Mouse (Mus musculus) monocyte, adult 5-6 weeks (primary cell): ENCODE measurements at regions not wholly inside any gene's neighbourhood (a gene's known extent, or its start where the extent isn't known, plus 50 kb on each side); places are given as distances from the start of the nearest gene placed in this dataset.

Experiments used
- ATAC-seq: fragments of 153-309, 156-312 bp; replicated peaks from 2 replicates; pipeline ENCODE4 v1.8.0; 2017; ENCODE audit warnings: mild to moderate bottlenecking; ENCODE audit not compliant: low TSS enrichment, insufficient number of reproducible peaks, severe bottlenecking, poor library complexity, low FRiP score

DNA sequence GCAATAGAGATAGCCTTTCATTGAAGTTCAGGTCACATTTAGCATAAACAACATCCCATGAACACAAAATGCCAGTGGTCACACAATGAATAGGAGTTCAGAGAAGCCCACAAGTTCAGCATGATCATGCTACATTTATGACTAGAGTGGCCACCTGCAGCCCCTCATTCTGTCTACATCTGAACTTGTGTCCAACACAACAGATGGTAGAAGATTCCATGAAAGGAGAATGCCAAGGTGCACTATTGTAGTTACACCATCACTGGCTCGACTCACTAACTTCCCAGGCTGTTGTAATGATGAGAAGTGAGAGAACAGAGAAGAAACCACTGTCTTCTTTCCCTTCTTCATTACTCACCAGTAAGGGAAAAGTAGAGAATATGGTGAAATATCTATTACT is 353.0 kb downstream of the Ets1 start:
- ATAC-seq = no peak

DNA sequence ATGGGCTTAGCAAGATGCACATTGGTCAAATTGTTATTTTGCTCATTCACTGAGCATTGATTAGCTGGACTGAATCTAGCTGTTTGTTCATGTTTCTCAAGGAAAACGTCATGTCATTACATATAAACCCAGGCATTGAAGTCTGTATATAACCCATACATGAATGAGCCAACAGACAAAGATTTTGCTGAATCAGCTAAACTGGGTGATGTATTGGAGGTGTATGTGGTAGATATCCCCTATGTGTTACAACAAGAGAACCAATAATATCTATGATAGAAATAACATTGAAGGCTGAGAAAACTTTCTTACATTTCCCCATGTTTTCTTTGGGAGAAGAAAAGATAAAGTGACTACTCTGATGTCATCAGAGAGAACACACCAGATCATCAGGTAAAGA is 362.3 kb downstream of the Ets1 start:
- no peak for ATAC-seq

DNA sequence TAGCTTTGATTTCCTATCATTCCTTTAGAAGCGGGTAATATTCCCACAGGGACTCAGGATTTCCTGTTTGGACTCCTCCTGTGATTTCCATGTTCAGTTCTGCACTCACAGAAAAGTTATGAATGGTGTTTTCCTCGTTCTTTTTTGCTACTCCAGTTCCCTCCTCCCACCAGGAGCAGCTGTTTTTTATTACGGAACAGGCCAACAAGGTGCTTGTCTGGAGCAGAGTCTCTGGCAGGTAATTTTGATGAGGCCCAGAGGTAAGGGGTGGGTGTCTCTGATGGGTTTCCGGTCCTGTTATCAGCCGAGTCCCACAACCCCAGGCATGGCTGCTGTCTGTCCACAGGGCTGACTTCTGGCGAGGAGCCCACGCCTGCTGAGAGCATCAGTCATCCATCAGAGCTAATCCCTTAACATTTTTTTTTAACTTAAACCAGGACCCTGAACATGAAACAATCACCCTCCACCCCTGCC is 364.7 kb downstream of the Ets1 start:
- no peak for ATAC-seq

DNA sequence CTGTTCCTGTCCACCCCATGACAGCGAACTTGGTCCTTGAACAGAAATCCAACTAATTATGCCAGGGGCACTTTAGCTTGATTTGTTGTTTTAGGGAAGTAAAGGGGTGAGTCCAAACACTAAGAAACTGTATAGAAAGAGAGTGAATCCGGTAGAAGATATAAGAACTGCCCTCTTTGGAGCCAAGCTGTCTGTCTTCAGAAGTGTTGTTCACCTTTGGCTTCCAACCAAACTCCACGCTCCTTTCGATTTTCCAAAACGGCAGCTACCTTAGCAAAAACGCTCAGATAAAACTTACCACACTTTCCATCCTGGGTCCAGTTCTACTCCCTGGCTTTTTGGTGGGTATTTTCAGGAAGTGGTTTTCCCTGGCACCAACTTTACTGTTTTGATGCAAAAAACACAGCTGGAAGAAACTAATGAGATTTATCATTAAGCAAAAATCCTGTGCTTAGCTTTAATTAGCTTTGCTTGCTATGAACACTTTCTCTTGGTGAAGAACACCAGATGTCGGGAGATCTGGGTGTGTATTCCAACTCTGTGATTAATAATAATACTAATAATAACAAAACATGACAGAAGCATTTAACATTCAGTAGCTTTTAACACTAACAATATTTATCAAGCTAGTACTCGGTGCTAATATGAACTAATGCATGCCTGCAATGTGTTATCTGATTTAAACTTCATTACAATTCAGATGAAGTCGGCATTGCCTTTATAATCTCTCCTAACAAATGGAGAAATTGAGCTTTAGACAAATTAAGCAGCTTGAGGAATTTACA is 365.3 kb downstream of the Ets1 start:
- no peak for ATAC-seq

DNA sequence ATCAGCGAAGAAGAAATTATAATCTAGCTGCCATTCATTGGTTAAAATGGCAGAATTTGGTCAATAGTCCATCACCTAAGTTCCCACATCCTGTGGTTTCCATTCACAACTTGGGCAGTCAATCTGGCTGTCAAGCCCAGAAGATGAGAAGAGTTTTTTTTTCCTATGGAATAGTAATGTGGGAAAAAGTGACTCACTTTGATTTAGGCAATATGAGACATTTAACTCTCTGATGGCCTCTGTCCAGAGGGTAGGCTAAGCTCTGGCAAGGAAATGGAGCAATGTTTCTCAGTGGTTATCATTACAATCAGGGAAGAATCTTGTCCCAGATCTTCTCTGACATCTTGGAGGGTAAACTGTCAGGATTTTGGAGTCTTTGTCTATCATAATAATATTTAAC is 367.9 kb downstream of the Ets1 start:
- no peak for ATAC-seq

DNA sequence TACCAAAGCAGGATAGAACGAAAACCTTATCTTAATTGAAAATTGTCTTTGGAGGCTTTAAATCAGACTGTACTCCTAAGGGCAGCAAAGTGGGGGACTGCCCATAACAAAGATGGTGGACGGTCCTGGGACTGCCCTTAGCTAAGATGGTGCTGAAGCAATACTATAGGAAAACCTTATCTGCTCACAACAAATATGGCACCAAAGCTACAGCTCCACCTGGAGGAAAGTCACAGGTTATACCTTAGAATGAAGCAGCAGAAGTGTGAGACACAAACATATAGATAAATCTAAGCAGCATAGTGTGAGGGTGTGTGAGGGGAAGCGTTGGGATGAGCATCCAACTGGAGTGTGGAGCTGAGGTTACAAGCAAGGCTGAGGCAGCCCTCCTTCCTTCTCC is 368.5 kb downstream of the Ets1 start:
- no peak for ATAC-seq

DNA sequence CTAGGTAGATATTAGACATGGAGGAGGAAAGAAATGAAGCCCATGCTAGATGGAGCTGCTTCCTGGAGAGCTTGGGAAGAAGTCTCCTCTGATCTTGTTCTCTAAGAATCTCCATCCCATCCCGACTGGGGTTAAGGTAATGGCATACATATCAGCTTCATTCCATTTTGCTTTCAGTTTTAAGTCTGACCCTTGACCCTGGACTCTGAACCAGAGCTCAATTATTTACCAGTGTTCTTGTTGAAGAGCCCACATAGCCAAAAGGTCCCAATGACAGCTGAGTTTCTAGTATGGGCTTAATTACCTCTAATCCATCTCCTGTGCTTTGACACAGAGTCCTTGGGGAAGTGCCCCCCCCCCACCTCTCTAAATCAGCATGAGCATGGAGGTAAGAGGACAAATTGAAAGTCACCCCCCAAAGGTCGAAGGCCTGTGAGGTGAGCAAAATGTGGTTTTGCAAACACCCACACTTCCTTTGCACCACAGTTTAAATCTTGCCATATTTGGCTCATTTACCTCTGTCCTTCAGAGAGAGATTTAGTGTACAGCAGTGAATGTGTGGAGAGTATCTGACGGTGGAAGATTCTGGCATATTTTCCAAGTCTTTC is 371.5 kb downstream of the Ets1 start:
- ATAC-seq = no peak

DNA sequence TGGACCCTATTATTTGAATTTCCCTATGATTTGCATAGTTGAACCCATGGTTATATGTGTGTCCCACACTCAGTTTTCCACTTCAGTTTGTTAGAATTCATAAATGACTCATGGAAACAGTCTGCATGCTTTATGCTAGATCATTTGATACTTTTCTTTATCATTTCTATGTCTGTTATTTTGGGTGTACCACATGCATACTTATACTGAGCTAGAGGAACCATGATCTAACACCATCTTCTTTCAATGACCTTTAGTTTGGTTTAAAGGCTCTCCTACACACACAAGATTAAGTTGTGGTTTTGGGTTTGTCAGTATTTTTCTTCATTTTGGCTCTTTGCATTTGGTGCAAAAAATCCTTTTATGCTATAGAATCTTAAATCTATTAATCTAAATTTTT is 375.2 kb downstream of the Ets1 start:
- ATAC-seq = no peak

DNA sequence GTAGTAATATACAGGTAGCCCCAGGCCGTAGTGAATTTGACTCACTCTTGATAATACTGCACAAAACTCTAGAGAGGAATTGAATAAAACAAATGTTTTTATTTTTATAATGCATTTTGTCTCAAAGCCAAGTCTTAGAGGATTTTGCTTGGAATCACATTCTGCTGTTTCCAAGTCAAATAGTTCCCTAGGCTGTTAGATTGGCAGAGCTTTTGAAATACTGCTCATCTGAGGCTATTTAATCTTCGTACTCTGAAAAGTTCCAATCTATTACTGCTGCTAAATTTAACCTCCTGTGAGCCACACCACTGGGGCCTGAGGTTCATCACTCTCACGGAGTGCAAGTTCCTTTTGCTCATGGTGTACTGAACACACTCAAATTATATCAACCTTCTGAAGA is 399.4 kb downstream of the Ets1 start:
- ATAC-seq = no peak

DNA sequence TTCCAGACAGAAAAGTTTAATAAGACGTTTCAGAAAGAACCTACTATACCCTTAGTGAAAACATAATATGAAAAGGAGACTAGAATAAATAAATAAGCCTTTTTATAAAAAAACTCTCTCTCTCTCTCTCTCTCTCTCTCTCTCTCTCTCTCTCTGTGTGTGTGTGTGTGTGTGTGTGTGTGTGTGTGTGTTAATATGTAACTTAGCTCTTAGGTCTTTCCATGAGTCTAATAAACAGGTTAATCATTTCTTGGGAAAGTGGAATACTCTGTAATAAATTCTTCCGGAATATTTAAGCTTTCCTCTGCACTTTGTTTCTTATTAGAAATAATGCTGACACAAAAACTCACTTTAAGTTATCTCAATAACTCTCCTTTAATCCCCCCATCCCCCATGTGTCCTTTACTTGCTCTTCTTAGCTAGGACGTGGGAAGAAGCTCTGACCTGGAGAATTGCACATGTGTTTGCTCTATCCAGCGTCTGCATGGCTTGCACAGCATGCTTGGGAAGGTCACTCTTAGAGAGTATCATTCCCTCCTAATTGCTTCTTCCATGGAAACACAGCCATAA is 403.3 kb downstream of the Ets1 start:
- ATAC-seq = no peak

DNA sequence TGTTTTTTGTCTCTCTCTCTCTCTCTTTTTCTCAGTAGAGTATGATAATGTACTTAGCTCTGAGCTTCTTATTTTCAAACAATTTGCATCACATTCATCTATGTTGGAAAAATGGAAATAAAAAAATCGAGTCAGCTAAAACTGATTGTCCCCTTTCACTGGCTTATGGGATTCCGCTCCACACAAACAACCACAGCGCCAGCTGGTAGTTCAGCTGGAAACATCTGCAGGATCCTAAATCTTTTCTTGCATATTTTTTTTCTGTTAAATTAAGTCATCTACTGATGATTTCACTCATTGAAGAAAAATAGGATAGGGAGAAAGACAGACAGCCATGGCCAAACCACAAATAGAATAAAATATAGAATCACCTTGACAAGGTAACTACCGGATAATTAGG is 414.8 kb downstream of the Ets1 start:
- no peak for ATAC-seq

DNA sequence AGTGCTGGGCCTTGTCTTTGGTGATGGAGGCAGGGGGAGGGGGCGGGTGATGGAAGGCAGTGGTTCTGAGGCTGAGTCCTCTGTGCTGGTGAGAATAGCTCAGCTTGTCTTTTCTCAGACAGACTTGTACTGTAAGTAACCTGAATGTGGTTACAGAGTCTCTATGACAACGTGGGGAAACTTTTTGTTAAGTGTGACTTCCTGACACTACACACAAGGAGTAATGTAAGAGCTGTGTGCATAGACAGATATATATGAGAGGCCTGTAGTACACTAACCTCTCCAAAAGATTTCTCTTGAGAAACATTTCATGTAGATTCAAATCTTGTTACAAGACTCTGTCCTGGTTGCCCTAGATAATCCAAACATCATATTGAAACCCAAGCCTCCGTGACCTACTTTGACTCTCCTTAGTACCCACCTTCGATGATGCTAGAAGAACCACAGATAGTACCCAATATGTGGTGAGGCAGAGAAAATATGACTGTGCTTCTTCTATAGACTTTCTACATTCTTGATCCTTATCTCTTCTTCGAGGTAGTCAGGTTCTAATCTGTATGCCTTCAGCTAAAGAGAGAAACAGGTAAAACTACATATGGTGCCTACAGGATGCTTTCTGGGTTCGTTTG is 424.7 kb downstream of the Ets1 start:
- ATAC-seq = no peak

DNA sequence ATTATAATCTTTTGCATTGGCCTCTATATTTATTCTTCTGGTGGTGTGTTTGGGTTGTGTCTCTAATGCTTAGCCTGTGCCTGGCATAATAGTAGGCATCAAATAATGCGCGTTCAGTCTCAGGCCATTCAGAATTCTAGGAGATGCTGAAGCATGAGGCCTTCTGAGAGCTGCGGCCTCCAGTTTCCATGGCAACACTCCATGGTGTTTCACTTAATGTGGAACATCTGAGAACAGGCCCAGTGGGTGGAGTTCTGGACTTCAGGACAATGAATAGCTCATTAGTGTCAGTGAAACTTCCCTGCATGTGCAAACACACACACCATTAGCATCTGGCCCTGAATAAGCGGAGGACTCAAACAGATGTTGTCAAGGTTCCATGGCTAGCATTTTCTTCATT is 426.5 kb downstream of the Ets1 start:
- ATAC-seq = no peak

DNA sequence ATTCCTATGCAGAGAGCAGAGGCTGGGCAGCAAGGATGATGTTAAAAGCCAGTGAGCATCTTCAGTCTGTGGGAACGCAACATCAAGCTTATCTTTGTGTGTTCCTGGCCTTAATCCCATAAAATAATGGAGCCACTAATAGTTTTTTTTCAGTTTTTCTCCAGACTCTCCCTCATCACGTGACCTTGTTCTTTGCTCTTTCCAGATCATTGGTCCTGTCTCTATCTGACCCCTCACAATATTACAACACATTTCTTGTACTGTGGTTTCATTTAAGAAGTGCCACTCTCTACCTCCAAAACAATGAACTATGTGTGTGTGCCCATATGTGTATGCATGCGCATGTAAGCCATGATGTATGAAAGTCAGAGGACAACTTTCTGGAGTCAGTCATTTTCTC is 429.3 kb downstream of the Ets1 start:
- ATAC-seq = no peak

DNA sequence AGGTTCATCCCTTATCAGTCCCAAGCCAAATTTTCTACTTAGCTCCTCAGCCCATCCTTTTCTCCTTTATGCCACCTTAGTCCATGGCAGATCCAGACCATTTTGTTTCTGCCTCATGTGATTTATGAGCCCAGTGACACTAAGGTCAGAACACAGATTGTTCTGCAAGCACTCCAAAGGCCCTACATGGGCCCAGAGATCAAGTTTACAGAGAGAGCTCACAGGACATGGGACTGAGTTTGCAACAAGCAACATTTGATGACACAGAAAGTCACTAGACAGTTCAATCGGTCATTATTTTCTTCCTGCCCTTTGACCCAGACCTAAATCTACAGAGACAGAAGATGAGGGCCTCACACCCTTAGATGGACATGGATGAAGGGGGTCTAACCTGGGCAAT is 431.5 kb downstream of the Ets1 start:
- no peak for ATAC-seq

DNA sequence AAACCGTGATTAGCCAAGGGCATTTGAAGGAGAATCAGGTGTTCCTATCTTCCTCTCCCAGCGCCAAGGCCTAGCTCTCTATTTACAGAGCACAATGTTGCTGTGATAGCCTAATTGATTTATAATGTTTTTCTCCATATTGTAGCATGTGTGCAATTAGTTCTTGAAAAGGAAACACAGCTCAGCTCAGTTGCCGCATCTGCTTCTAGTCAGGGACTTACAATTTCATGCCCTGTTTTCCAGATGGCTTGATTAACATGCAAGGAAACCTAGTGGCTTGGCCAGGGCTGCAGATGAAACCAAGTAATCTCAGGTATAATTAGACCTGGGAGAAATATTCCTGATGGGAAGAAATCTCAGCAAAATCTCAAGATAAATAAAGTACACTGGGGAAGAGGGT is 434.1 kb downstream of the Ets1 start:
- ATAC-seq = no peak

DNA sequence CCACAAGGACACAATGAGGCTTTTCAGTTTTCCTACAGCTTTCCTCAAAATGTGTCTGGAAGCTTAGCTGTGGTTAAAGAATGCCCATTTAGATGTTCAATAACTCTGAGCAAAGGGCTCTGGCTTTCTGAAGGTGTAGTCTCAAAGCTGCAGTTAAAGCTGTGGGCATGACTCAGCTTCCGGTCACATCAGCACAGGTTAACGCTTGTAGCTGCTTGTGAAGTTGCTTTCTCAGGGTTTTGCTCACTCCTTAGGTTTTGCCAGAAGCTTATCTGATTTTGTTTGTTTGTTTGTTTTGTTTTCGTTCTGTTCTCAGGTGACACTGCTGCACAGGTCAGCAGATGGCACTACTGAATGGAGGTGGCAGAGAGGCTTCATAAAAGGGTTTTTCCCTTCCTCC is 444.2 kb downstream of the Ets1 start:
- ATAC-seq = no peak

DNA sequence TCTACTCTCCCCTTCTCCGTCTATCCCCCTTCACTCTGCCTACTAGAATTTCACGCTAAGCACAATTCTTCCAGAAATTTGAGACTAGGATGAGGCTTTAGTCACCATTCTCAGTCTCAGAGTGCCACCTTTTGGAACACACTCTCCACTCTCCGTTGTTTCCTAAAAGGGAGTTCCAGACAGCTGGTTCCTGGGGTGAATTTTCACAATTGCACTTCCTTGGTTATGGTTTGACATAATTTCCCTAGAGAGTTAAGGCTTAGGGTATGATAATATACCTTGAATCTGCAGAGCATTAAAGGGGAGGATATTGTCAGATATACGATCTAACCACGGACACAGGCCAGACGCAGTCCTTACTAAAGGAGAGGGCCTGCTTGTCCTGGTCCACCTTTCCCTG is 444.8 kb downstream of the Ets1 start:
- no peak for ATAC-seq

DNA sequence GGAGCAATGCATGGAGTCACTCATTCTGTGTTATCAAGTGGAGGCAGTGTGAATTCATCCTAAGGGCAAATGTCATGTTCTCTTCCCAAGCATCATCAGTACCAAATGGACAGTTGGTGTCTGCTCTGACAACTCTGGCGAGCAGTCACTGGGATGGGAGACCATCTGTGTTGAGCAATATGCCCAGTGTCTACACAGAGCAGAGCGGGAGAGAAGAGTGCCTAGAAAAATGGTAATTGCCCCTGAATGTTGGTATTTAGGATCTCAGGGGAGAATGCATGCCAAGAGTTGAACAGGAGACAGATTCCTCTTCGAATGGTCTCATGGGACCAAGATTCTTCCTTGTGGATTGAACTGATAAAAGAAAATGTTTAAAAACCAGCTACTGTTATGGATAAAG is 454.0 kb downstream of the Ets1 start:
- ATAC-seq = no peak

DNA sequence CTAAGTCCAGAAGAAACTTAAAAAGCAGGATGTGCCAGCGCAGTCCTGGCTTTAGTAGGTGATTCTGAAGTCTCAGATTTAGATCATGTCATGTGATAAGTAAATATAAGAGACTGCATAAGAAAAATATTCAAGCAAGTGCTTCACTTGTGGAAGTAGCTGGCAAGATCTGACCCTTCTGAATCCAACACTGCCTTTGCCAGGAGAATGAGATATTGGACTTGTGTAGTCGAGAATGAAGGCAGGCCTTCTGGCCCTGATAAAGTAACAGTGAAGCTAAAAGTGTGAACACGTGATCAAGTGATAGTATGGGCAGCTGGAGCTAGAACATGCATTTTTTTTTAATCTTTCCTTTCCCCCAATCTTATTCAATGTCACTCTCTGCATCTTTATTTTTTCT is 455.6 kb downstream of the Ets1 start:
- no peak for ATAC-seq
